Mouse (Mus musculus) CD8-positive naive resting alpha-beta T cell, adult 2 months (primary cell): ENCODE measurements around the gene Lelp1.

Experiments used
- DNase-seq, 2 experiments: peaks; one replicate each; pipeline ENCODE4 v3.0.0; 2022; ENCODE audit warnings: low read depth in 2 of 2, low spot score in 2 of 2

Gene Lelp1

GRCm38 (mm10) chr3:92142644-92143043 lies at the start of gene Lelp1:
Gene Lelp1, minus strand, starts transcription at chr3:92142744.
- DNase-seq, result no peak

GRCm38 (mm10) chr3:92176880-92177279 lies 34.3 kb upstream of the Lelp1 start:
- DNase-seq, result no peak

- no peak for DNase-seq
These were observed 27.3 kb upstream of the Lelp1 start for GRCm38 (mm10) chr3:92169847-92170246.

GRCm38 (mm10) chr3:92153322-92153721 lies 10.8 kb upstream of the Lelp1 start:
- DNase-seq, result no peak

- DNase-seq, result no peak
These were observed 8.2 kb upstream of the Lelp1 start for GRCm38 (mm10) chr3:92150631-92151277.

- no peak for DNase-seq
These were observed 5.4 kb upstream of the Lelp1 start for GRCm38 (mm10) chr3:92147913-92148312.

- no peak for DNase-seq
These were observed 4.9 kb upstream of the Lelp1 start for GRCm38 (mm10) chr3:92147420-92147819.

- DNase-seq, result no peak
These were observed 18.7 kb downstream of the Lelp1 start, which contains the start of gene Prr9 for GRCm38 (mm10) chr3:92123847-92124246. Gene Prr9, minus strand, starts transcription at chr3:92123947.

- no peak for DNase-seq
These were observed 21.6 kb downstream of the Lelp1 start for GRCm38 (mm10) chr3:92120902-92121301.

- DNase-seq, result no peak
These were observed 24.6 kb downstream of the Lelp1 start for GRCm38 (mm10) chr3:92117930-92118329.

- no peak for DNase-seq
These were observed 31.0 kb downstream of the Lelp1 start for GRCm38 (mm10) chr3:92111526-92111925.

- DNase-seq, result no peak
These were observed 31.8 kb downstream of the Lelp1 start for GRCm38 (mm10) chr3:92110790-92111189.

- no peak for DNase-seq
These were observed 36.0 kb downstream of the Lelp1 start for GRCm38 (mm10) chr3:92106582-92106981.
